Mouse (Mus musculus): ENCODE measurements around the gene Plet1. TPM values are rescaled to one million over a fixed set of nuclear protein-coding genes. Genes with fewer than 3 reads are reported as not detected.

Gene Plet1
- total RNA-seq, 1 experiment from 2014 or later = not detected

Other genes starting within 250 kb of the Plet1 start
- 124 to 152 TPM (median 139 TPM) in 3 replicates for gene Rpl10-ps3, start 149.6 kb upstream of the Plet1 start, total RNA-seq (2017)
- 81.1 to 126 TPM (median 108 TPM) in 3 replicates for gene Pts, start 34.2 kb downstream of the Plet1 start, total RNA-seq (2017)
- 8.6 to 26.9 TPM (median 10.2 TPM) in 3 replicates for gene Il18, start 60.3 kb downstream of the Plet1 start, total RNA-seq (2017)
- 1.1 to 1.9 TPM (median 1.5 TPM) in 3 replicates for gene Bco2, start 60.7 kb downstream of the Plet1 start, total RNA-seq (2017)
- not detected in 3 replicates for gene Tex12, start 66.8 kb downstream of the Plet1 start, total RNA-seq (2017)
- gene Sdhd, start 109.3 kb downstream of the Plet1 start, total RNA-seq (2017) = 89.9 to 129 TPM (median 106 TPM) in 3 replicates
- gene Timm8b, start 109.4 kb downstream of the Plet1 start, total RNA-seq (2017) = 95.8 to 107 TPM (median 98.7 TPM) in 3 replicates
- gene Pih1d2, start 122.8 kb downstream of the Plet1 start, total RNA-seq (2017) = 2.2 TPM in 1 of 3 replicates, not detected in the others
- gene Nkapd1, start 122.9 kb downstream of the Plet1 start, total RNA-seq (2017) = 22.0 to 44.9 TPM (median 38.8 TPM) in 3 replicates
- gene Dlat, start 165.3 kb downstream of the Plet1 start, total RNA-seq (2017) = 19.0 to 26.5 TPM (median 26.5 TPM) in 3 replicates
- gene Dixdc1, start 245.0 kb downstream of the Plet1 start, total RNA-seq (2017) = 0.39 to 0.57 TPM in 2 of 3 replicates, not detected in the other

Data from monocyte, adult 5-6 weeks (primary cell).